Mouse (Mus musculus): ENCODE measurements around the gene Ulk1. TPM values are rescaled to one million over a fixed set of nuclear protein-coding genes. Genes with fewer than 3 reads are reported as not detected.
A peak's percentile ranks its signal among the peaks of the same experiment; 100 is the strongest.

Ulk1 gene
- polyA plus RNA-seq (2014; fragmentation: Nextera tagmentation; extraction: Ambion mirVana), result 44.9 and 59.8 TPM in 2 replicates

DNA sequence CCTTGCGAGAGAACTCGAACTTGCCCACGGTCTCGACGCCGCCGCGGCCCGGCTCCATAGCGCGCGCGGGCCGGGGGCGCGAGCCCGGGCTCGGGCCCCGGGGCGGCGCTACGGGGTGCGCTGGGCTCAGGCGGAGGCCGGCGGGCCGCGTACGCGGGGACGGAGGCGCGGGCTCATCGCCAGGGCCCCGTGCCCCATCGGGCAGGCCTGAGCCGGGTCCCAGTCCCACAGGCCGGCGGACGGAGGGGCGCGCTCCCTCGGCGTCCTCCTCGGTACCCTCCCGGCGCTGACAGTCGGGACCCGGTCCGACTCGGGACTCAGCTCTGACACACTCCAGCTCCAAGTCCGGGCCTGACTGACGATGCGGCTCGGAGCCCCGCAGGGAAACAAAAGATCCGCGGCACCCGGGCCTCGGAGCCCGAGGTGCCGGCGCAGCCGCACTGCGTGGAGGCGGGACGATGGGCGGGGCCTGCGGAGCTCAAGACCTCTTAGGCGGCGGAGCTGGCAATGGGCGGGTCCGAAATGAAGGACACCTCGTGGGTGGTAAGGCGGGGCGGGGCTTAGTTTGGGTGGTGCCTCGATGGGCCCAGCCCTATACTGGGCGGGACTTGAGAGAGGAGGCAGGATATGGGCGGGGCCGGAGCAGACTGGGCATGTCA is at the start of gene Ulk1:
TSS of gene Ulk1 (minus strand) at position 431 of the 659 bp plus-strand sequence.
- H3K4me1 ChIP-seq (ENCODE audit: control insufficient read depth, insufficient read depth, low read length), result peaks cover 19% of the 10 kb centered on the region
- peak within 1 kb of the TSS; percentile 99 for H3K4me2 ChIP-seq (ENCODE audit: low read length)
- H3K9ac ChIP-seq (ENCODE audit: low read length), result peak within 1 kb of the TSS; percentile 95
- DNase-seq (ENCODE audit: low spot score) (peak; percentile 99), ATAC-seq (peak; percentile 96)
- peak within 1 kb of the TSS; percentile 91 for H3K27ac ChIP-seq (ENCODE audit: low read depth, low read length)
- H3K36me3 ChIP-seq (ENCODE audit: control insufficient read depth, insufficient read depth, low read length), result peaks cover 19% of the 10 kb centered on the region
- H3K9me3 ChIP-seq (replicated peaks; ENCODE audit: control insufficient read depth, low read length), result no peaks in the 10 kb centered on the region
- peak within 1 kb of the TSS; percentile 93 for H3K4me3 ChIP-seq (ENCODE audit: low read depth, low read length)
- WGBS, result 0% methylated on average over 63 of the region's 80 CpGs
- no peaks in the 10 kb centered on the region for H3K27me3 ChIP-seq (replicated peaks; ENCODE audit: control insufficient read depth, insufficient read depth, low read length)

DNA sequence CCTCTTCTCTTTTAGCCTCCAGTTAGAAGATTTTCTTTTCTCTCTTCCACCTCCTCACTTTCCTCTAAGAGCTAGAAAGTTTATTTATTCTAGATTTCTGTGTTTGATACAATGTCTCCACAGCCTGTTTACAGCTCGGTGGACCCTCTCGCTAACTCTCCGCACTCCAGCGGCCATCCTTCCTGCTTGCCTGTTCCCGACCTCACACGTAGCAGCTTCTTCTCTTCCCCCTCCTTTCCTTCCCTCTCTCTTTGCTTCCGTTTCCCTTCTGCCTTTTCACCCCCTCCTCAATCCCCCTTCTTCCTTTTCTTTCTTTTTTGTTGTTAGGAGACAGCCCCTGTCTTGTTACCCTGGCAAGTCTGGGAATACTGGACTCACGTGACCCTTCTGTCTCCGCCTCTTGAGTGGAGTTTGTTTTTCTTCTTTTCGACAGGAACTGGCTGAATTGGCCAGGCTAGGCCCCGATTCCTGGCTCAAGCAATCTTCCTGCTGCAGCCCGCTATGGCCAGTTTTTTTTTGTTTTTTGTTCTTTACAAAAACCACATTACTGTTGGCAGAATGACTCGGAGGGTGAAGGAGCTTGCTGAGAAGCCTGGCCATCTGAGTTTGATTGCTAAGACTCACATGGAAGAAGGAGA is 49.2 kb upstream of the Ulk1 start:
- Histone ChIP-seq H3K27me3 (replicated peaks; ENCODE audit: control insufficient read depth, insufficient read depth, low read length) (no peaks in the 10 kb centered on the region), H3K4me1 (ENCODE audit: control insufficient read depth, insufficient read depth, low read length) (no peaks in the 10 kb centered on the region), H3K9me3 (replicated peaks; ENCODE audit: control insufficient read depth, low read length) (no peaks in the 10 kb centered on the region), H3K27ac (ENCODE audit: low read depth, low read length) (peak overlapping the region; percentile 39; the same call in 1 of the 2 replicates), H3K9ac (ENCODE audit: low read length) (no peak overlapping the region), H3K4me3 (ENCODE audit: low read depth, low read length) (no peak overlapping the region), H3K4me2 (ENCODE audit: low read length) (no peak overlapping the region; the same call in 1 of the 2 replicates), H3K36me3 (ENCODE audit: control insufficient read depth, insufficient read depth, low read length) (peaks cover 16% of the 10 kb centered on the region; the same call in 1 of the 2 replicates)
- WGBS, result 54% methylated on average over 13 of the region's 13 CpGs
- no peak for ATAC-seq
- DNase-seq (ENCODE audit: low spot score), result peak; percentile 66

DNA sequence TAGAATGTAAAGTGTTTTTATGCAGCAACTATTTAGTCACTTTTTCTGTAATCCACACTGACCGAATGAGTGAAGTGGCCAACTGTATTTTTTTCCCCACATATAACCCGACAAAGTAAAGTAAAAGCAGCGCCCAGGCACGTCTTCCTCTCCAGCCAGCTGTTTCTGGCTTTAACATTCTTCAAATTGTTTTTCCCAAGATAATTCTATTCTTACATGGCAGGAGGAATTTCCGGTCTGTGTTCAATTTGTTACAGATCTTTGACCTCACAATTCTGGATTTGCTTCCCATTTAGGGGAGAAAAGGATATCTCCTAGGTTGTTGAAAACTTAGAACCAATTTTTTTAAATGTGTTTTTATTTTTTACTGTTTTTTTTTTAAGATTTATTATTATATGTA is 47.2 kb upstream of the Ulk1 start:
- no peaks in the 10 kb centered on the region for H3K4me1 ChIP-seq (ENCODE audit: control insufficient read depth, insufficient read depth, low read length)
- WGBS, result 89% methylated on average over 5 of the region's 5 CpGs
- no peaks in the 10 kb centered on the region for H3K9me3 ChIP-seq (replicated peaks; ENCODE audit: control insufficient read depth, low read length)

DNA sequence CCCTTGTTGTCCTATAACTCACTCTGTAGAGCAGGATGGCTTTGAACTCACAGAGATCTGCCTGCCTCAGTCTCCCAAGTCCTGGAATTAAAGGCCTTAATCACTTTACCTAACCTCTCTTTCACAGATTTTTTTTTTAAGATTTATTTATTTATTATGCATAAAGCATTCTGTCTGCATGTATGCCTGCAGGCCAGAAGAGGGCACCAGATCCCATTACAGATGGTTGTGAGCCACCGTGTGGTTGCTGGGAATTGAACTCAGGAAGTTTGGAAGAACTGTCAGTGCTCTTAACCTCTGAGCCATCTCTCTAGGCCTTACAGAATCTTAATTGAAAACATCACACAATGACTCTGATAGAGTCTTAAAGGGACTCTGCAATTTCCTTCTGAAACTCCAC is 43.1 kb upstream of the Ulk1 start:
- ATAC-seq (no peak), DNase-seq (ENCODE audit: low spot score) (no peak)
- no peaks in the 10 kb centered on the region for H3K9me3 ChIP-seq (replicated peaks; ENCODE audit: control insufficient read depth, low read length)
- no peak overlapping the region for H3K4me2 ChIP-seq (ENCODE audit: low read length)
- no peaks in the 10 kb centered on the region for H3K27me3 ChIP-seq (replicated peaks; ENCODE audit: control insufficient read depth, insufficient read depth, low read length)
- H3K4me3 ChIP-seq (ENCODE audit: low read depth, low read length), result no peak overlapping the region
- 79% methylated on average over 1 of the region's 1 CpGs for WGBS
- H3K4me1 ChIP-seq (ENCODE audit: control insufficient read depth, insufficient read depth, low read length), result no peaks in the 10 kb centered on the region
- H3K27ac ChIP-seq (ENCODE audit: low read depth, low read length), result no peak overlapping the region
- no peak overlapping the region for H3K9ac ChIP-seq (ENCODE audit: low read length)
- peaks cover 16% of the 10 kb centered on the region; the same call in 1 of the 2 replicates for H3K36me3 ChIP-seq (ENCODE audit: control insufficient read depth, insufficient read depth, low read length)

More for the DNA sequence above, 47.2 kb upstream of the Ulk1 start:
- Histone ChIP-seq H3K27ac (ENCODE audit: low read depth, low read length) (no peak overlapping the region), H3K9ac (ENCODE audit: low read length) (no peak overlapping the region), H3K36me3 (ENCODE audit: control insufficient read depth, insufficient read depth, low read length) (peaks cover 14% of the 10 kb centered on the region; the same call in 1 of the 2 replicates), H3K4me3 (ENCODE audit: low read depth, low read length) (no peak overlapping the region), H3K27me3 (replicated peaks; ENCODE audit: control insufficient read depth, insufficient read depth, low read length) (no peaks in the 10 kb centered on the region), H3K4me2 (ENCODE audit: low read length) (no peak overlapping the region)
- ATAC-seq (no peak), DNase-seq (ENCODE audit: low spot score) (no peak)

DNA sequence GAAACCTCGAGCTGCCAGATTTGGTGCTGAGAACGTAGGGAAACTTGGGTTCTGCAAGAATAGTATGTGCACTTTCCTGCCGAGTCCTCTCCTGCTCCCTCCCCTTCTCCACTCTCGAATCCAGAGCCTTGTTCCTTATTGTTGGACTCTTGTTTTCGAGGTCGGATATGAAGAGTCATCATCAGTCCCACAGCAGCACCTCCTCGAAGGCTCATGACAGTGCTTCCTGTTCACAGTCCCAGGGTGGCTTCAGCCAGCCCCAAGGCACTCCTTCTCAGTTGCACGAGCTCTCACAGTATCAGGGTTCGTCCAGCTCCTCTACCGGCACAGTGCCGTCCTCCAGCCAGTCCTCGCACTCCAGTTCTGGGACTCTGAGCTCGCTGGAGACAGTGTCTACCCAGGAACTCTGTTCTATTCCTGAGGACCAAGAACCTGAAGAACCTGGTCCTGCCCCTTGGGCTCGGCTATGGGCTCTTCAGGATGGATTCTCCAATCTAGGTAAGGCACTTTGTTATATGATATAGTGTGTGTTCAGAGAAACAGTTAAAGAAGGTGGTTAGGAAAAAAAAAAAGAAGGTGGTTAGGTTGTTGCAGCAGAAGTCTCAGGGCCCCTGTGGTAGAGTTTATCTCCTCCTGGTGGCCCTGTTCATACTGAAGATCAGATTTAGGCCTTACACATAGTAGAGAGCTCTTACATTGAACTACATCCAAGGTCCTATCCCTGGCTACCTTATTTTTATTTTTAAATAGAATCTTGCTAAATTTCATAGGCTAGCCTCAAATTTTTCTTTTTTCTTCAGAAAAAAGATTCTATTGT is 31.4 kb upstream of the Ulk1 start:
- Histone ChIP-seq H3K27ac (ENCODE audit: low read depth, low read length) (no peak overlapping the region), H3K4me2 (ENCODE audit: low read length) (peak overlapping the region; percentile 76; the same call in 1 of the 2 replicates), H3K4me3 (ENCODE audit: low read depth, low read length) (no peak overlapping the region), H3K36me3 (ENCODE audit: control insufficient read depth, insufficient read depth, low read length) (peaks cover 13% of the 10 kb centered on the region), H3K4me1 (ENCODE audit: control insufficient read depth, insufficient read depth, low read length) (no peaks in the 10 kb centered on the region), H3K9me3 (replicated peaks; ENCODE audit: control insufficient read depth, low read length) (no peaks in the 10 kb centered on the region), H3K9ac (ENCODE audit: low read length) (no peak overlapping the region), H3K27me3 (replicated peaks; ENCODE audit: control insufficient read depth, insufficient read depth, low read length) (no peaks in the 10 kb centered on the region)
- 89% methylated on average over 14 of the region's 14 CpGs for WGBS
- DNase-seq (ENCODE audit: low spot score) (no peak), ATAC-seq (no peak)

DNA sequence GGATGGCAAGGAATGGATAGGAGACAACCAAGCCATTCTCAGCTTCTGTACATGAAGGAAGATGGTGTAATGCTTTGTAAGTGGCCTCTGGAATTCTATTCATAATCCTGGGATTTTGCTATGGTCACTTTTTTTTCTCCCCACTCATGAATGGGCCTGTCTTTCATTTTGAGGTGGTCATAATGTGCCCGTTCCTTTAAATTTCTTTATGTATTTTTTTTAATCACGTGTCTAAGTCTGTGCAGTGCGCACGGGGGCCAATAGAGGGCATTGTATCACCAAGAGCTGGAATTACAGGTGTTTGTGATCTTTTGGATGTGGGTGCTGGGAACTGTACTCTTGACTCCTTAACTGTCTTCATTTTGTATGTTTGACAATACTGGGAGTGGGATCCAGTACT is 30.6 kb upstream of the Ulk1 start:
- DNase-seq (ENCODE audit: low spot score), result peak; percentile 24
- peak overlapping the region; percentile 63 for H3K9ac ChIP-seq (ENCODE audit: low read length)
- peak overlapping the region; percentile 35 for H3K27ac ChIP-seq (ENCODE audit: low read depth, low read length)

DNA sequence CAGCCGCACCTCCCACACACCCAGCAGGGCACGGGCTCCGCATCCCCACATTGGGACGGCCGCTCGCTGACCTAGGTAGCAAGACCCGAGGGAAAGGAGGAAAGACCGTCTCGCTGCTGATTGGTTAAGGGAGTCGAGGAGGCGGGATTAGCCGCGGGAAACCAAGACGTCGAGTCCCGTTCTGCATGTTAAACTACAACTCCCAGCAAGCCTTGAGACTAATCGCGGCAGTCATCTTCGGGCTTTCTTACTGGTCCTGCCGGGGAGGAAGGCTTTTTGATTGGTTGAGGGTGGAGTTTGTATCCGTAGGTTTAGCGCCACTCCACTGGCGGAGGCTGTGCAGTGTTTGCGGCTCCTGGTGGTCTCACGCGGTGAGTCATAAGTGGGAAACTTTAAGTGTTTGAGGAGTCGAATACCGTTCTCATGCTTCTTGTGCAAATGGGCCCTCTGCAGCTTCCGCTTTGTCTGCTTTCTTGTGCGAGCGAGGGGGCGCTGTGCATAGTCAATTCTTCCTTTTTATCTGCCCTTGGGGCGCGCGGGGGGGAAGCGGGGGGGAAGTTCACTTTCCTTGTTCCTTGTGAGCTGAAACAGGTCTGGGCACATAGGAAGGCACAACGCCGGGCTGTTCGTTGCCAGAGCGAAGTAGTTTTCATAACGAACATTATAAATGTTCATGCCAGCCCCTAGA is 29.9 kb upstream of the Ulk1 start, which contains the start of the genes Hscb and Chek2:
TSS of gene Hscb (minus strand) at position 100 of the 688 bp plus-strand sequence.
TSS of gene Chek2 (plus strand) at position 302 of the 688 bp plus-strand sequence.
- DNase-seq (ENCODE audit: low spot score), result peak; percentile 99

More for the DNA sequence above, 30.6 kb upstream of the Ulk1 start:
- peak overlapping the region; percentile 76 for H3K4me2 ChIP-seq (ENCODE audit: low read length)
- no peak for ATAC-seq
- 6% methylated on average over 4 of the region's 4 CpGs for whole genome bisulfite sequencing
- H3K27me3 ChIP-seq (replicated peaks; ENCODE audit: control insufficient read depth, insufficient read depth, low read length), result no peaks in the 10 kb centered on the region
- no peaks in the 10 kb centered on the region for H3K4me1 ChIP-seq (ENCODE audit: control insufficient read depth, insufficient read depth, low read length)
- no peaks in the 10 kb centered on the region for H3K9me3 ChIP-seq (replicated peaks; ENCODE audit: control insufficient read depth, low read length)
- peak overlapping the region; percentile 65 for H3K4me3 ChIP-seq (ENCODE audit: low read depth, low read length)
- H3K36me3 ChIP-seq (ENCODE audit: control insufficient read depth, insufficient read depth, low read length), result peaks cover 13% of the 10 kb centered on the region

DNA sequence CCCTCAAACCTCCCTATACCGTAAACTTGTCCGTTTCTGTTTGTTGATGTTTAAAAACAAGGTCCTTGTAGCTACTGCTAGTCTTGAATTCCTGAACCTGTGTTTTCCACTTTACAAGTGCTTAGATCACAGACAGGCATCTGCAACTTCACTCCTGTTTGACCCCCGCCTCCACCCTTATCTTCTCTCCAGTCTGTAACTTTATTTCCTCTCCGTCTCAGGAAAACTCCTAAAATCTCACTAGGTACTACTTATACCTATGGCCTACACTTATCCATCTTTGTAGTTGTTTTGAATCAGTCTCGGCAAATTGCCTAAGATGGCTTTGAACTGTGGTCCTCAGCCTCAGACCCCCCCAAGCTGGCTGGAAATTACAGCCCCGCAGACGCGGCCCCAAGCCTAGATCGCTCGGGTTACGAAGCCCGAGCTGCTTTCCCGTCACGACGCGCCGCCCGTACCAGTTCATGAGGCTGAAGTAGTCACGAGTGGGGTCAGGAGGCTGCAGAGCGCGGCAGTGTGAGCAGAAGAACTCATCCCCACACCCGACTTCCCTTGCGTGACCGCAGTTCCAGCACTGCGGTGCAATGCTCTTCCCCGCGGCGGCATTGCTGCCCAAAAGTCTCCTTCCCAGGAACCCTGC is 29.3 kb upstream of the Ulk1 start:
- peaks cover 13% of the 10 kb centered on the region for H3K36me3 ChIP-seq (ENCODE audit: control insufficient read depth, insufficient read depth, low read length)
- H3K4me2 ChIP-seq (ENCODE audit: low read length), result peak overlapping the region; percentile 79
- H3K4me1 ChIP-seq (ENCODE audit: control insufficient read depth, insufficient read depth, low read length), result no peaks in the 10 kb centered on the region
- no peak overlapping the region for H3K27ac ChIP-seq (ENCODE audit: low read depth, low read length)
- DNase-seq (ENCODE audit: low spot score) (no peak), ATAC-seq (peak; percentile 69)
- no peaks in the 10 kb centered on the region for H3K9me3 ChIP-seq (replicated peaks; ENCODE audit: control insufficient read depth, low read length)
- WGBS, result 8% methylated on average over 28 of the region's 28 CpGs
- H3K9ac ChIP-seq (ENCODE audit: low read length), result peak overlapping the region; percentile 77
- H3K4me3 ChIP-seq (ENCODE audit: low read depth, low read length), result peak overlapping the region; percentile 65
- H3K27me3 ChIP-seq (replicated peaks; ENCODE audit: control insufficient read depth, insufficient read depth, low read length), result no peaks in the 10 kb centered on the region

More for the DNA sequence above, 29.9 kb upstream of the Ulk1 start, which contains the start of the genes Hscb and Chek2:
- ATAC-seq, result peak; percentile 100
- no peaks in the 10 kb centered on the region for H3K9me3 ChIP-seq (replicated peaks; ENCODE audit: control insufficient read depth, low read length)
- no peaks in the 10 kb centered on the region for H3K4me1 ChIP-seq (ENCODE audit: control insufficient read depth, insufficient read depth, low read length)
- peak within 1 kb of the TSS; percentile 35 for H3K27ac ChIP-seq (ENCODE audit: low read depth, low read length)
- H3K9ac ChIP-seq (ENCODE audit: low read length), result peak within 1 kb of the TSS; percentile 77
- no peaks in the 10 kb centered on the region for H3K27me3 ChIP-seq (replicated peaks; ENCODE audit: control insufficient read depth, insufficient read depth, low read length)
- H3K4me3 ChIP-seq (ENCODE audit: low read depth, low read length), result peak within 1 kb of the TSS; percentile 65
- H3K4me2 ChIP-seq (ENCODE audit: low read length), result peak within 1 kb of the TSS; percentile 79
- H3K36me3 ChIP-seq (ENCODE audit: control insufficient read depth, insufficient read depth, low read length), result peaks cover 13% of the 10 kb centered on the region
- under 1% methylated on average over 37 of the region's 41 CpGs for WGBS
